ENCODE assay signal across 11 mouse cellular contexts in the genomic region with DNA sequence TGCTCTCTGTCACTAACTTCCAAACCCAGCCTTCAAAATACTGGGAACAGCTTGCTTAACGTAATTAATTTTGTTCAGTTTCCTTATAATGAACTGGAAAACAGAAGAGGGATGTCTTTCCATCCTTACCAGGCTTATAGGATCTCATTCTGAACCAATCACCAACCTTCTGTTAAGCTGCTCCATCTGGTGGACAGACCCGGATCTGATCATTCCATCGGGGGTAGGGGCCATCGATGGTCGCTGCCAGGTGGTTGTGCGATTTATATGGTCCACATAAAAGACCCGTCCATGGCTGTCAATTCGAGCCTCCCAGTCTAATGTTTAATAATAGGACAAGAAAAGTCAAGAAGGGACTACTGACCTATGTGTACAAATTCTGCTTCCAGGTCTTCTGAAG.
DNase-seq lines count a peak whose midpoint lies in the region; ATAC-seq and TF ChIP-seq lines count a peak whose summit lies in the region.
"Had no signal": no experiment of that assay in that cellular context is flagged by ENCODE, and none has a peak within 500 bp of the region (broad histone marks: within the 10 kb centered on the region; RNA-seq: fewer than 3 reads in every experiment).

No protein-coding gene starts in this region.

- no peak for ATAC-seq in intestine, postnatal 0 days
- ATAC-seq in intestine, embryonic 16.5 days, result no peak
- ATAC-seq in midbrain, embryonic 12.5 days (ENCODE audit: low FRiP score, low read depth), result peak; percentile 38; the same call in 1 of the 2 replicates

- H3K79me2 ChIP-seq in MEL (ENCODE audit: control insufficient read depth, insufficient read depth, low read length, poor library complexity), result no peaks in the 10 kb centered on the region

- H3K9me3 ChIP-seq in intestine, postnatal 0 days (ENCODE audit: control insufficient read depth), result no peaks in the 10 kb centered on the region
- no peaks in the 10 kb centered on the region for H3K9me3 ChIP-seq in intestine, embryonic 16.5 days (ENCODE audit: control insufficient read depth, low read length)
- H3K9me3 ChIP-seq in midbrain, embryonic 12.5 days, result no peaks in the 10 kb centered on the region
- no peaks in the 10 kb centered on the region for H3K9me3 ChIP-seq in midbrain, embryonic 10.5 days (replicated peaks)
- no peaks in the 10 kb centered on the region for H3K9me3 ChIP-seq in MEL (replicated peaks; ENCODE audit: insufficient read depth, low read length)
- H3K9me3 ChIP-seq: neural tube, embryonic 12.5 days had no signal

- H3K27me3 ChIP-seq in intestine, postnatal 0 days (replicated peaks; ENCODE audit: control insufficient read depth, insufficient read depth, low read length), result no peaks in the 10 kb centered on the region
- no peaks in the 10 kb centered on the region for H3K27me3 ChIP-seq in intestine, embryonic 16.5 days (replicated peaks; ENCODE audit: control insufficient read depth, insufficient read depth, low read length)
- H3K27me3 ChIP-seq in midbrain, embryonic 12.5 days, result no peaks in the 10 kb centered on the region
- H3K27me3 ChIP-seq in midbrain, embryonic 10.5 days (ENCODE audit: low read depth, poor library complexity, severe bottlenecking), result no peaks in the 10 kb centered on the region
- no peaks in the 10 kb centered on the region for H3K27me3 ChIP-seq in MEL (ENCODE audit: control insufficient read depth in 1 of 2, insufficient read depth in 2 of 2, low read length in 2 of 2)
- H3K27me3 ChIP-seq: neural tube, embryonic 12.5 days had no signal

- no peak for TF ChIP-seq POLR2A in MEL (IDR thresholded peaks at IDR 0.05; ENCODE audit: control insufficient read depth in 1 of 2, insufficient read depth in 1 of 2, low read depth in 1 of 2, low read length in 2 of 2, poor library complexity in 1 of 2)

- peak; percentile 39 for TF ChIP-seq CTCF in intestine, postnatal 0 days (IDR thresholded peaks at IDR 0.05; ENCODE audit: low read depth)
- peak in 1 of 3 experiments; percentile 37; a peak in 2 of 6 replicates for TF ChIP-seq CTCF in MEL (IDR thresholded peaks at IDR 0.05 in 2 of 3, conservative IDR thresholded peaks at IDR 0.05 in 1 of 3; ENCODE audit: control insufficient read depth in 1 of 3, insufficient read depth in 1 of 3, low read depth in 2 of 3, low read length in 3 of 3, poor library complexity in 1 of 3, severe bottlenecking in 1 of 3)

- no peak for TF ChIP-seq EP300 in MEL (IDR thresholded peaks at IDR 0.05; ENCODE audit: low read depth in 1 of 2, low read length in 2 of 2)

- no peak overlapping the region for H3K4me3 ChIP-seq in intestine, postnatal 0 days (ENCODE audit: low read depth, low read length)
- H3K4me3 ChIP-seq in intestine, embryonic 16.5 days (ENCODE audit: low read length), result no peak overlapping the region
- no peak overlapping the region for H3K4me3 ChIP-seq in midbrain, embryonic 12.5 days
- H3K4me3 ChIP-seq in midbrain, embryonic 10.5 days, result no peak overlapping the region
- no peak overlapping the region for H3K4me3 ChIP-seq in MEL (ENCODE audit: control insufficient read depth in 1 of 2, insufficient read depth in 1 of 2, low read depth in 2 of 2, low read length in 2 of 2)
- H3K4me3 ChIP-seq: neural tube, embryonic 12.5 days had no signal

- 30% methylated on average over 8 of the region's 8 CpGs for WGBS in intestine, postnatal 0 days
- 24% methylated on average over 8 of the region's 8 CpGs for WGBS in intestine, embryonic 16.5 days
- WGBS in midbrain, embryonic 12.5 days, result 32% methylated on average over 8 of the region's 8 CpGs
- WGBS in midbrain, embryonic 10.5 days, result 35% methylated on average over 8 of the region's 8 CpGs

- H3K4me2 ChIP-seq in intestine, postnatal 0 days (replicated peaks; ENCODE audit: low read depth), result no peak overlapping the region
- no peak overlapping the region for H3K4me2 ChIP-seq in intestine, embryonic 16.5 days (ENCODE audit: low read depth, low read length)
- H3K4me2 ChIP-seq in midbrain, embryonic 12.5 days (replicated peaks), result no peak overlapping the region
- H3K4me2 ChIP-seq: neural tube, embryonic 12.5 days had no signal

- peak; percentile 13 for TF ChIP-seq RAD21 in MEL (IDR thresholded peaks at IDR 0.05; ENCODE audit: low read depth, low read length)

- H3K9ac ChIP-seq in intestine, postnatal 0 days (ENCODE audit: low read depth, low read length), result no peak overlapping the region
- H3K9ac ChIP-seq in intestine, embryonic 16.5 days (ENCODE audit: low read depth, low read length), result no peak overlapping the region
- no peak overlapping the region for H3K9ac ChIP-seq in midbrain, embryonic 12.5 days (replicated peaks)
- H3K9ac ChIP-seq in MEL (ENCODE audit: control insufficient read depth, low read depth, low read length, poor library complexity, severe bottlenecking), result no peak overlapping the region
- H3K9ac ChIP-seq: neural tube, embryonic 12.5 days had no signal

- H3K27ac ChIP-seq in intestine, postnatal 0 days (ENCODE audit: low read depth, low read length), result no peak overlapping the region
- H3K27ac ChIP-seq in intestine, embryonic 16.5 days (ENCODE audit: low read length), result no peak overlapping the region
- no peak overlapping the region for H3K27ac ChIP-seq in midbrain, embryonic 12.5 days (replicated peaks)
- H3K27ac ChIP-seq in midbrain, embryonic 10.5 days (replicated peaks), result no peak overlapping the region
- H3K27ac ChIP-seq in MEL (ENCODE audit: control insufficient read depth, low read depth, low read length), result no peak overlapping the region
- H3K27ac ChIP-seq: neural tube, embryonic 12.5 days had no signal

- H3K36me3 ChIP-seq in intestine, postnatal 0 days (ENCODE audit: control insufficient read depth, insufficient read depth), result no peaks in the 10 kb centered on the region
- no peaks in the 10 kb centered on the region for H3K36me3 ChIP-seq in intestine, embryonic 16.5 days (ENCODE audit: control insufficient read depth, insufficient read depth, low read length)
- H3K36me3 ChIP-seq in midbrain, embryonic 12.5 days, result no peaks in the 10 kb centered on the region
- no peaks in the 10 kb centered on the region for H3K36me3 ChIP-seq in midbrain, embryonic 10.5 days
- no peaks in the 10 kb centered on the region for H3K36me3 ChIP-seq in MEL (ENCODE audit: control insufficient read depth in 1 of 2, insufficient read depth in 2 of 2, low read length in 2 of 2)
- H3K36me3 ChIP-seq: neural tube, embryonic 12.5 days had no signal

- no peak for DNase-seq in midbrain, embryonic 10.5 days (ENCODE audit: low spot score)
- peak; percentile 9 for DNase-seq in MEL (ENCODE audit: low read depth, low spot score)
- DNase-seq in naive thymus-derived CD4-positive, alpha-beta T cell, adult 2 months (ENCODE audit: low read depth), result peak; percentile 10
- DNase-seq in layer of hippocampus, adult 9-10 months (ENCODE audit: low spot score), result no peak
- DNase-seq: cerebellum, postnatal 25 days; gastrocnemius, postnatal 25 days; right cerebral cortex, postnatal 25 days had no signal

- no peaks in the 10 kb centered on the region for H3K4me1 ChIP-seq in intestine, postnatal 0 days (replicated peaks; ENCODE audit: control insufficient read depth, insufficient read depth, low read length)
- no peaks in the 10 kb centered on the region for H3K4me1 ChIP-seq in intestine, embryonic 16.5 days (ENCODE audit: control insufficient read depth, insufficient read depth, low read length)
- no peaks in the 10 kb centered on the region for H3K4me1 ChIP-seq in midbrain, embryonic 12.5 days
- no peaks in the 10 kb centered on the region for H3K4me1 ChIP-seq in midbrain, embryonic 10.5 days
- H3K4me1 ChIP-seq in MEL (ENCODE audit: control insufficient read depth in 1 of 2, insufficient read depth in 2 of 2, low read length in 2 of 2), result no peaks in the 10 kb centered on the region
- H3K4me1 ChIP-seq: neural tube, embryonic 12.5 days had no signal

TF ChIP-seq in MEL, 35 proteins besides CTCF, POLR2A, EP300 and RAD21:
- TF ChIP-seq SMC3 (IDR thresholded peaks at IDR 0.05; ENCODE audit: low read depth, low read length) (peak; percentile 53), ZC3H11A (IDR thresholded peaks at IDR 0.05; ENCODE audit: low read depth, low read length) (0 out of 2 replicates have a peak, but pooled peaks have one; percentile 14), ELF1 (IDR thresholded peaks at IDR 0.05; ENCODE audit: low read depth, low read length) (no peak)

Comparison
In these comparisons a context has a peak if more than half of its experiments do, and no peak if none do; other contexts are left out.
1. DNase-seq: peak in MEL (single experiment) and naive thymus-derived CD4-positive, alpha-beta T cell, adult 2 months (single experiment); none in midbrain, embryonic 10.5 days (single experiment) and layer of hippocampus, adult 9-10 months (single experiment).